Mouse (Mus musculus): ENCODE data around the gene Mfap1a. TPM values are rescaled to one million over a fixed set of nuclear protein-coding genes. Genes with fewer than 3 reads are reported as not detected.
A peak's percentile ranks its signal among the peaks of the same experiment; 100 is the strongest.

Gene Mfap1a
- polyA plus RNA-seq, 1 experiment from 2014 or later, result 31.4 TPM

DNA sequence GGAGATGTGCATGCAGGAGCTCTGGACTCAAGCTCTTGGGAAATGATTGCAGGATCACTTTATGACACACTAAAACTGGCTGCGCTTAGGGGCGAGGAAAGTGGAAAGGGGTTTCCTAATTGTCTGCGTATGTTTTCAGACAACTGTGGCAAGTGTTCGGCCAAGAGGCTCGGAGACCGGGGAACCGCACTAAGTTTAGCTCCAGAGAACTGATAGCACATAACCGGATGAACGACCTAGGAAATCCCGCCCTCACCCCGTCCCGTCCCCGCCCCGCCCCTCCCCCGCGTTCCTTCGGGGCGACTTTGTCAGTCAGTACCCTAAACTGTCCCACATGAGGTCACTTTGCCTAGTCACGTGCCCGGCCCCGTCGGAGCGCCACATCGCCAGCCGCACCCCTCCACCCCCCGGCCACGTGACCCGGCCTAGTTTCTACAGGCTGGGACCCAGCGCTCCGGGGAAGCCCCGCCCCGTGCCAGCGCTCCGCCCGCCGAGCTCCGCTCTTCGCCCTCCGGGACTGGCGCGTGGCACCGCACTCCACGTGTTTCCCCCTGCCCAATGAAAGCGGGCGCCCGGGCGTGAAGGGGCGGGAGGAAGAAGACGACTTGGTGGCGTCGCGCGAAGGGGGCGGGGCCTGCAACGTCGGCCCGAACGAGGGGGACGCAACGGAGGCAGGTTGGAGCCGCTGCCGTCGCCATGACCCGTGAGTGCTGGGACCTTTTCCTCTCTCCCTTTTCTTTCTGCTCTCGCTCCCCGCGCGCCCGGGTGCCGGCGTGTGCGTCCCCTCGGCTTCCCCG, 57.5 kb downstream of the Mfap1a start, which contains the start of gene Serf2:
Gene Serf2, plus strand, starts transcription at position 457 of the 797 bp plus-strand sequence.
- Histone ChIP-seq H3K4me3 (peak within 1 kb of the TSS; percentile 97), H3K4me2 (peak within 1 kb of the TSS; percentile 87), H3K9ac (peak within 1 kb of the TSS; percentile 97), H3K4me1 (peaks cover 27% of the 10 kb centered on the region), H3K27me3 (no peaks in the 10 kb centered on the region), H3K36me3 (peaks cover 27% of the 10 kb centered on the region), H3K27ac (peak within 1 kb of the TSS; percentile 97), H3K9me3 (no peaks in the 10 kb centered on the region)
- WGBS, result under 1% methylated on average over 73 of the region's 74 CpGs
- ATAC-seq (ENCODE audit: insufficient number of reproducible peaks, insufficient read depth, low FRiP score, low TSS enrichment, low read depth), result peak; percentile 97

DNA sequence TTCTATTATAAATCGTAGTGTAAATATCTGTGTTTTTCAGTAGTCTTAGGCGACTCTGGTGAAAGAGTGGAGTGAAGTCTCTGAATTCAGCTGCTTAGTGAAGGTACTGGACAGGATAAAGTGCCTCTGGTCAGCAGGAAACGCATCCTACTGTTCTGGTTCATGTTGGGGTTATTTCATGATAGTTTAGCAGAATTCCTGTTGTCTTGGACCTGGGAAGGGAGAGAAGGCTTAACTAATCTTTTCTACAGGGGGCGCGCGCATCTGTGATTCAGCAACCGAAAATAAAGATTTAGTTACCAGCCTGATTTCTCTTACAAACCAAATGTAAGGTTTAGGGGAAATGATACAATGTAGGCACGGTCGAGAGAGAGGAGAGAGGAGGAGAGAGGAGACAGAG, 58.3 kb downstream of the Mfap1a start:
- H3K4me2 ChIP-seq, result peak overlapping the region; percentile 64
- peaks cover 29% of the 10 kb centered on the region for H3K4me1 ChIP-seq
- H3K9ac ChIP-seq, result peak overlapping the region; percentile 65
- H3K27me3 ChIP-seq, result no peaks in the 10 kb centered on the region
- 11% methylated on average over 9 of the region's 9 CpGs for WGBS
- H3K4me3 ChIP-seq, result peak overlapping the region; percentile 97
- peaks cover 19% of the 10 kb centered on the region for H3K36me3 ChIP-seq
- H3K9me3 ChIP-seq, result no peaks in the 10 kb centered on the region
- peak overlapping the region; percentile 93 for H3K27ac ChIP-seq
- ATAC-seq (ENCODE audit: insufficient number of reproducible peaks, insufficient read depth, low FRiP score, low TSS enrichment, low read depth), result no peak

GRCm38 (mm10) chr2:121447006-121447405, 59.5 kb downstream of the Mfap1a start:
- Histone ChIP-seq H3K4me3 (no peak overlapping the region), H3K9ac (no peak overlapping the region), H3K4me2 (no peak overlapping the region), H3K27me3 (peaks cover 5% of the 10 kb centered on the region), H3K4me1 (peaks cover 34% of the 10 kb centered on the region), H3K36me3 (peaks cover 8% of the 10 kb centered on the region), H3K9me3 (no peaks in the 10 kb centered on the region), H3K27ac (no peak overlapping the region)
- no peak for ATAC-seq (ENCODE audit: insufficient number of reproducible peaks, insufficient read depth, low FRiP score, low TSS enrichment, low read depth)
- WGBS, result 80% methylated on average over 3 of the region's 3 CpGs

DNA sequence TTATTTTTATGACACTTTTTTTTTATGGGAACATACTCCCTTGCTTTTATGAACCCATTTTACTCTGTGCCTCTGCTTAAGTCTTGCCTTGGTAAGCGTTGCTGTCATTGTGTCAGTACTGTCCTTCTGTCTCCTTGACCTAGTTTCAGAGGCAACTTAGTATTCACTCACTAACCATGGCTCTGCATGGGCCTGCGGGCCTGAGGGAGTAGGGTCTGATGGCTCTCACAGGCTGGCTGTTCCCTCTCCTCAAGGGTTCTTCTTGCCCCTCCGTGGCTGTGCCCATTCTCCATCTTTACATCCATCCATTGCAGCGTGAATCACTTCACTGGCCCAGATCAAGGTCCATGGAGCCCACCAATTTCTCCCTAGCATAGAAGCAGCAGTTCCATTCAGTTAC, 60.0 kb downstream of the Mfap1a start:
- 77% methylated on average over 4 of the region's 4 CpGs for WGBS
- H3K27me3 ChIP-seq, result peaks cover 10% of the 10 kb centered on the region
- peaks cover 36% of the 10 kb centered on the region for H3K4me1 ChIP-seq
- no peak overlapping the region for H3K4me2 ChIP-seq
- H3K9ac ChIP-seq, result no peak overlapping the region
- H3K36me3 ChIP-seq, result peaks cover 6% of the 10 kb centered on the region
- no peak for ATAC-seq (ENCODE audit: insufficient number of reproducible peaks, insufficient read depth, low FRiP score, low TSS enrichment, low read depth)
- no peak overlapping the region for H3K27ac ChIP-seq
- H3K9me3 ChIP-seq, result no peaks in the 10 kb centered on the region
- no peak overlapping the region for H3K4me3 ChIP-seq

DNA sequence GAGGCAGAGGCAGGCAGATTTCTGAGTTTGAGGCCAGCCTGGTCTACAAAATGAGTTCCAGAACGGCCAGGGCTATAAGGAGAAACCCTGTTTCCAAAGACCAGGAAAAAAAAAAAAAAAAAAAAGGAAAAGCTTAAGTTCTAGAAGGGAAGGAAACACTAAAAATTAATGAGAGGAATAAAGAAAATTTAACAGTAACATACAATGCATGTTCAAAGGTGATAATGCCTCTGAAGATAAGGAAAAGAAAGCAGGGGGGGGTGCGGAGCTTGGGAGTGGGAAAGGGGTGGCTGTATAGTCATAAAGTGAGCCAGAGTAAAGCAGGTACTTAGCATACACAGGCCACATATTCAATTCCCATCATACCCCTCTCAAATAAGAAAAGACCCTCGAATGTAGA, 61.3 kb downstream of the Mfap1a start:
- 81% methylated on average over 3 of the region's 3 CpGs for WGBS
- Histone ChIP-seq H3K9ac (no peak overlapping the region), H3K27me3 (peaks cover 16% of the 10 kb centered on the region), H3K4me2 (no peak overlapping the region), H3K4me1 (peaks cover 24% of the 10 kb centered on the region), H3K4me3 (no peak overlapping the region), H3K36me3 (no peaks in the 10 kb centered on the region), H3K9me3 (no peaks in the 10 kb centered on the region), H3K27ac (no peak overlapping the region)
- ATAC-seq (ENCODE audit: insufficient number of reproducible peaks, insufficient read depth, low FRiP score, low TSS enrichment, low read depth), result no peak

DNA sequence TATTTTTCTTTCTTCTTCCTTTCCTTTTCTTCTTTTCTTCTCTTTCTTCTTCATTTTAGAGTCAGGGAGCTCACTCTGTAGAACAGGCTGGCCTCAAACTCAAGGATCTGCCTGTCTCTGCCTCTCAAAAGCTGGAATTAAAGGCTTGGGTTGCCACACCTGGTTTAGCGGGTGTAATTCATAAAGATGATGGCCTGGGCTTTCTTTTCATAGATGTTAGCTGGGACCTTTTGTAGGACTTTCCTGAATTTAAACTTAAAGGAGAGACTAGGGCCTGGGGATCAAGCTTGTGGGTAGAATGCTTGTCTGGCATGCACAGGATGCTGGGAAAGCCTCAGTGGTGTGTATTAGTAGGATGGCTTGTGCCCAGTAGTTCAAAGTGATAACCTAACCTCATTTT, 62.3 kb downstream of the Mfap1a start, which contains the start of gene Ell3:
Gene Ell3, minus strand, starts transcription at position 101 of the 400 bp plus-strand sequence.
- peaks cover 16% of the 10 kb centered on the region for H3K27me3 ChIP-seq
- peak within 1 kb of the TSS; percentile 53; the same call in 1 of the 2 replicates for H3K4me3 ChIP-seq
- no peak within 1 kb of the TSS for H3K27ac ChIP-seq
- no peaks in the 10 kb centered on the region for H3K9me3 ChIP-seq
- peak within 1 kb of the TSS; percentile 93 for H3K4me2 ChIP-seq
- peaks cover 24% of the 10 kb centered on the region for H3K4me1 ChIP-seq
- ATAC-seq (ENCODE audit: insufficient number of reproducible peaks, insufficient read depth, low FRiP score, low TSS enrichment, low read depth), result no peak
- H3K9ac ChIP-seq, result peak within 1 kb of the TSS; percentile 70; the same call in 1 of the 2 replicates
- H3K36me3 ChIP-seq, result peaks cover 7% of the 10 kb centered on the region
- 92% methylated on average over 1 of the region's 1 CpGs for WGBS

DNA sequence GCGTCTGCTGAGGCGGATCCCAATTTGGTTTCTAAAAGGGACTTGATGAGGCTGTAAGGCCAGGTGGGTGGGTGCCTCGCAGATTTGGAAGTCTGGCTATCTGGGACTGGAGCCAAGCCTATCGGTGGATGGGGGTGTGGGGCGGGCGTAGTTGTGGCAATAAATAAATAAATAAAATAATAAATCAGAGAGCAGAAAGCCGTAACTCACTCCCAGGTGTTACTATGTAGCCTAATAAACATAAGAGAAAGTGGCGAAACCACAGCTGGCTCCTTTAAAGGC, 63.5 kb downstream of the Mfap1a start:
- H3K27ac ChIP-seq, result no peak overlapping the region
- peak overlapping the region; percentile 70 for H3K9ac ChIP-seq

GRCm38 (mm10) chr2:121442259-121443067, 64.0 kb downstream of the Mfap1a start:
- Histone ChIP-seq H3K9me3 (no peaks in the 10 kb centered on the region), H3K9ac (peak overlapping the region; percentile 70), H3K27ac (no peak overlapping the region), H3K4me1 (peaks cover 17% of the 10 kb centered on the region), H3K27me3 (peaks cover 16% of the 10 kb centered on the region), H3K4me2 (peak overlapping the region; percentile 93), H3K4me3 (peak overlapping the region; percentile 53), H3K36me3 (peaks cover 24% of the 10 kb centered on the region)
- peak; percentile 68; the same call in 1 of the 2 replicates for ATAC-seq (ENCODE audit: insufficient number of reproducible peaks, insufficient read depth, low FRiP score, low TSS enrichment, low read depth)
- 1% methylated on average over 30 of the region's 30 CpGs for WGBS

More for the DNA sequence above, 63.5 kb downstream of the Mfap1a start:
- Histone ChIP-seq H3K36me3 (peaks cover 19% of the 10 kb centered on the region), H3K4me3 (peak overlapping the region; percentile 53), H3K9me3 (no peaks in the 10 kb centered on the region), H3K4me1 (peaks cover 23% of the 10 kb centered on the region), H3K4me2 (peak overlapping the region; percentile 93), H3K27me3 (peaks cover 16% of the 10 kb centered on the region)
- WGBS, result 16% methylated on average over 8 of the region's 8 CpGs
- ATAC-seq (ENCODE audit: insufficient number of reproducible peaks, insufficient read depth, low FRiP score, low TSS enrichment, low read depth), result no peak

Small RNAs within 50 kb of the gene (microRNA-seq; reads per million reads assigned to microRNA genes)
- not detected for gene Gm22953

Other genes with a start within 250 kb of the Mfap1a start
- gene Trp53bp1, start 235.3 kb downstream of the Mfap1a start, polyA plus RNA-seq (2015; fragmentation: Nextera tagmentation; extraction: Ambion mirVana), result 95.8 and 96.5 TPM in 2 replicates
- gene Map1a, start 217.1 kb downstream of the Mfap1a start, polyA plus RNA-seq (2015; fragmentation: Nextera tagmentation; extraction: Ambion mirVana), result 4.3 and 4.8 TPM in 2 replicates
- 8.4 and 11.7 TPM in 2 replicates for gene Ppip5k1, start 151.3 kb downstream of the Mfap1a start, polyA plus RNA-seq (2015; fragmentation: Nextera tagmentation; extraction: Ambion mirVana)
- 12.9 and 19.7 TPM in 2 replicates for gene Ckmt1, start 149.0 kb downstream of the Mfap1a start, polyA plus RNA-seq (2015; fragmentation: Nextera tagmentation; extraction: Ambion mirVana)
- not detected in 2 replicates for gene Strc, start 119.5 kb downstream of the Mfap1a start, polyA plus RNA-seq (2015; fragmentation: Nextera tagmentation; extraction: Ambion mirVana)
- 657 and 685 TPM in 2 replicates for gene Pdia3, start 92.9 kb downstream of the Mfap1a start, polyA plus RNA-seq (2015; fragmentation: Nextera tagmentation; extraction: Ambion mirVana)
- gene Catsper2, start 92.9 kb downstream of the Mfap1a start, polyA plus RNA-seq (2015; fragmentation: Nextera tagmentation; extraction: Ambion mirVana), result 3.3 and 3.8 TPM in 2 replicates
- gene Ell3, start 62.4 kb downstream of the Mfap1a start, polyA plus RNA-seq (2015; fragmentation: Nextera tagmentation; extraction: Ambion mirVana), result 12.2 and 22.4 TPM in 2 replicates
- gene Serf2, start 57.5 kb downstream of the Mfap1a start, polyA plus RNA-seq (2015; fragmentation: Nextera tagmentation; extraction: Ambion mirVana), result 552 and 638 TPM in 2 replicates
- 129 and 139 TPM in 2 replicates for gene Hypk, start 53.4 kb downstream of the Mfap1a start, polyA plus RNA-seq (2015; fragmentation: Nextera tagmentation; extraction: Ambion mirVana)
- gene Serinc4, start 49.9 kb downstream of the Mfap1a start, polyA plus RNA-seq (2015; fragmentation: Nextera tagmentation; extraction: Ambion mirVana), result 0.55 and 0.65 TPM in 2 replicates
- 63.3 and 64.2 TPM in 2 replicates for gene Mfap1b, start 32.6 kb downstream of the Mfap1a start, polyA plus RNA-seq (2015; fragmentation: Nextera tagmentation; extraction: Ambion mirVana)
- 7.6 and 8.9 TPM in 2 replicates for gene Wdr76, start 58 bp upstream of the Mfap1a start, polyA plus RNA-seq (2015; fragmentation: Nextera tagmentation; extraction: Ambion mirVana)

All from embryonic facial prominence, embryonic 13.5 days (tissue).